Mouse (Mus musculus) heart, adult 18-20 months (tissue): Measurements from ENCODE around the gene Rnf115. TPM values are rescaled to one million over a fixed set of nuclear protein-coding genes. Genes with fewer than 3 reads are reported as not detected.
"Not testable (repeated sequence)": the region's sequence is repeated elsewhere in the genome, so short reads cannot be mapped to it uniquely, and the experiment has no call there.

ENCODE experiments used
- DNase-seq, 2 experiments: peaks; one replicate each; pipeline ENCODE4 v3.0.0; 2021 to 2022; ENCODE audit warnings: mixed read lengths in 1 of 2
- long read RNA-seq, 2 experiments: library from polyadenylated mRNA; stranded (forward); transcript quantifications; one replicate each; pipeline ENCODE4 v2.0.0; 2021
- total RNA-seq, 2 experiments: library from RNA; stranded (reverse); gene quantifications; 2 replicates each; pipeline ENCODE4 v1.2.3; 2021

Gene Rnf115
- 10 to 100 TPM; 22.5 to 22.6 TPM for total RNA-seq
- long read RNA-seq, experiment 1, transcript Rnf115-201 (9 exons, 2,209 nt) = major isoform, 10 of 28 reads
- long read RNA-seq, experiment 1, partial matches to known transcripts = 9 of 28 reads
- long read RNA-seq, experiment 1, other reads (novel, unspliced or antisense) = 9 of 28 reads
- long read RNA-seq, experiment 2, transcript Rnf115-201 (9 exons, 2,209 nt) = major isoform, 7 of 14 reads
- long read RNA-seq, experiment 2, partial matches to known transcripts = 4 of 14 reads
- long read RNA-seq, experiment 2, other reads (novel, unspliced or antisense) = 3 of 14 reads

- peak; percentile 95 to 99 for DNase-seq
Observed at GRCm38 (mm10) chr3:96727343-96727827, at the start of gene Rnf115, which contains the start of gene Polr3c. Gene Rnf115, plus strand, starts transcription at chr3:96727664. Gene Polr3c, minus strand, starts transcription at chr3:96727628.

GRCm38 (mm10) chr3:96678456-96678855 is 49.0 kb upstream of the Rnf115 start:
- no peak for DNase-seq

GRCm38 (mm10) chr3:96679159-96679674 is 48.2 kb upstream of the Rnf115 start:
- no peak for DNase-seq

- no peak for DNase-seq
Observed at GRCm38 (mm10) chr3:96680269-96680956, 47.1 kb upstream of the Rnf115 start.

- no peak for DNase-seq
Observed at GRCm38 (mm10) chr3:96683496-96683895, 44.0 kb upstream of the Rnf115 start.

- peak; percentile 31 to 53 for DNase-seq
Observed at GRCm38 (mm10) chr3:96684151-96684821, 43.2 kb upstream of the Rnf115 start.

GRCm38 (mm10) chr3:96684822-96685156 is 42.7 kb upstream of the Rnf115 start:
- no peak for DNase-seq

GRCm38 (mm10) chr3:96686057-96686456 is 41.4 kb upstream of the Rnf115 start:
- DNase-seq = not testable (repeated sequence)

GRCm38 (mm10) chr3:96688854-96689253 is 38.6 kb upstream of the Rnf115 start:
- no peak for DNase-seq

- DNase-seq = no peak
Observed at GRCm38 (mm10) chr3:96690298-96690697, 37.2 kb upstream of the Rnf115 start.

- peak; percentile 39 to 54 for DNase-seq
Observed at GRCm38 (mm10) chr3:96692506-96692905, 35.0 kb upstream of the Rnf115 start.

- no peak for DNase-seq
Observed at GRCm38 (mm10) chr3:96693579-96693978, 33.9 kb upstream of the Rnf115 start.

- peak; percentile 86 to 94 for DNase-seq
Observed at GRCm38 (mm10) chr3:96696198-96696765, 31.2 kb upstream of the Rnf115 start, which contains the start of gene Pias3. Gene Pias3, plus strand, starts transcription at chr3:96696384.

- DNase-seq = peak; percentile 92 to 96
Observed at GRCm38 (mm10) chr3:96696766-96697732, 30.4 kb upstream of the Rnf115 start.

- no peak for DNase-seq
Observed at GRCm38 (mm10) chr3:96698993-96699690, 28.3 kb upstream of the Rnf115 start.

- DNase-seq = peak in 1 of 2 experiments; percentile 38
Observed at GRCm38 (mm10) chr3:96700376-96700775, 27.1 kb upstream of the Rnf115 start.

- no peak for DNase-seq
Observed at GRCm38 (mm10) chr3:96701003-96701402, 26.5 kb upstream of the Rnf115 start.

- peak; percentile 18 to 27 for DNase-seq
Observed at GRCm38 (mm10) chr3:96704778-96705177, 22.7 kb upstream of the Rnf115 start.

GRCm38 (mm10) chr3:96706217-96706616 is 21.2 kb upstream of the Rnf115 start:
- DNase-seq = no peak

GRCm38 (mm10) chr3:96706984-96707383 is 20.5 kb upstream of the Rnf115 start:
- DNase-seq = no peak
